Mouse (Mus musculus) stomach, postnatal 0 days (tissue): ENCODE data around the gene Plcd3. TPM values are rescaled to one million over a fixed set of nuclear protein-coding genes. Genes with fewer than 3 reads are reported as not detected.

ENCODE experiments used
- ATAC-seq: fragments of 200-750 bp; cut with Nextera tagmentation; 2 replicates; pipeline ENCODE4 v1.8.0; 2017; ENCODE audit not compliant: low FRiP score, low TSS enrichment
- DNase-seq: peaks from one replicate; pipeline ENCODE4 v3.0.0-alpha.2; 2016; ENCODE audit warnings: low spot score
- H3K27ac ChIP-seq: fragments of 300-500 bp; sonication (generic); replicated peaks from 2 replicates; pipeline ENCODE4 v1.5.1; 2014; ENCODE audit warnings: mild to moderate bottlenecking, control low read depth
- H3K27me3 ChIP-seq: fragments of 300-500 bp; sonication (generic); 2 replicates; pipeline ENCODE4 v1.6.1; 2014; ENCODE audit warnings: low read length; ENCODE audit not compliant: control insufficient read depth, insufficient read depth
- H3K36me3 ChIP-seq: fragments of 300-500 bp; sonication (generic); 2 replicates; pipeline ENCODE4 v1.6.1; 2014; ENCODE audit warnings: low read length, mixed read lengths; ENCODE audit not compliant: control insufficient read depth, insufficient read depth
- H3K4me1 ChIP-seq: fragments of 300-500 bp; sonication (generic); replicated peaks from 2 replicates; pipeline ENCODE4 v1.6.1; 2014; ENCODE audit warnings: antibody characterized with exemption; ENCODE audit not compliant: control insufficient read depth, insufficient read depth
- H3K4me2 ChIP-seq: fragments of 300-500 bp; sonication (generic); replicated peaks from 2 replicates; pipeline ENCODE4 v1.6.1; 2014; ENCODE audit warnings: low read depth, mild to moderate bottlenecking, control low read depth, moderate library complexity
- H3K4me3 ChIP-seq: fragments of 300-500 bp; sonication (generic); 2 replicates; pipeline ENCODE4 v1.5.1; 2014; ENCODE audit warnings: low read depth, low read length, control low read depth
- H3K9ac ChIP-seq: fragments of 300-500 bp; sonication (generic); 2 replicates; pipeline ENCODE4 v1.6.1; 2014; ENCODE audit warnings: mild to moderate bottlenecking, low read length, control low read depth, mixed read lengths
- H3K9me3 ChIP-seq: fragments of 300-500 bp; sonication (generic); 2 replicates; pipeline ENCODE4 v1.6.1; 2016; ENCODE audit warnings: low read length; ENCODE audit not compliant: control insufficient read depth
- CTCF ChIP-seq: IDR thresholded peaks from 2 replicates; pipeline ENCODE4 v1.5.1; 2016; ENCODE audit warnings: antibody characterized with exemption, low read depth, mild to moderate bottlenecking, moderate library complexity
- EP300 ChIP-seq: optimal IDR thresholded peaks from 2 replicates; pipeline ENCODE3; 2016; ENCODE audit warnings: antibody characterized with exemption
- WGBS: fragments of 180-500 bp; shearing (Covaris S2); extraction: QIAGEN DNeasy Blood & Tissue Kit; methylation state at CpG from one replicate; pipeline ENCODE4 v1.1.7; 2014; 5-methylcytosine and 5-hydroxymethylcytosine counted together
- polyA plus RNA-seq: library from polyadenylated mRNA; unstranded; fragments of >200 nt; fragmentation: Nextera tagmentation; extraction: Ambion mirVana; gene quantifications from 2 replicates; pipeline ENCODE4 v1.2.1, GENCODE M21; 2015

The Plcd3 gene
- polyA plus RNA-seq, 1 experiment from 2014 or later: 4.2 TPM

DNA sequence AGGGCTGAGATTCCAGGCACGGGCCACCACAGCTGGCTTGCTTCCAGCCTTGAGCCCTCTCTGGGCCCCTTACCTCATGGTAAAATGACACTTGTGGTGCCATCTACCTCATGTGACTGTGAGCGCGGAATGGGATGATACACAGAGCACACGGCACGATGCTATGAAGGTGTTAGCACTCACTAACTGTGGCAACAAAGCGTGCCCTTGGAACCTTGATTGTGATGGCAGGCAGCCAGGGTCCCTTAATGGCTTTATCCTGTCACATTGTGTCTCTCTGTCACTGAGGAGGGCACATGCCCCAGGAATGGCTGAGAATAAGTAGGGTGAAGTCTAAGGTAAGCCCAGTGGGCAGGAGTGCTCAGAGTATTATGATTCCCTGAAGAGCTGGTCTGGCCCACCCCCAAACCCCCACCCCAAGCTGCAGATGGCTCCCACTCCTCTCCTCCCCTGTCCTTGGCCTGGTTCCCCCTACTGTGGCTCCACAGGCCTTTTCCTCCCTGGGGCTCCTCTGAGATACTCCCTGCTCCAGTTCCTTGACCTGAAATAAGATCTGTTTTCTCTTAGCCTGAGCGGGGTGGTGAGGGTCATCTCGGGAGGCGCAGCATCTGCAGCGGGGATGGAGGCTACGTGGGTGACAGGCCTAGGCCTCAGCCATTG is 2.8 kb downstream of the Plcd3 start:
- Histone ChIP-seq H3K27ac (no peak overlapping the region), H3K36me3 (no peaks in the 10 kb centered on the region), H3K4me3 (no peak overlapping the region), H3K4me1 (peaks cover 5% of the 10 kb centered on the region; the same call in 1 of the 2 replicates), H3K4me2 (no peak overlapping the region), H3K27me3 (no peaks in the 10 kb centered on the region), H3K9me3 (no peaks in the 10 kb centered on the region), H3K9ac (no peak overlapping the region)
- DNase-seq (peak; percentile 15), ATAC-seq (no peak)
- TF ChIP-seq CTCF (no peak), EP300 (no peak)
- WGBS: 83% methylated on average over 11 of the region's 11 CpGs

DNA sequence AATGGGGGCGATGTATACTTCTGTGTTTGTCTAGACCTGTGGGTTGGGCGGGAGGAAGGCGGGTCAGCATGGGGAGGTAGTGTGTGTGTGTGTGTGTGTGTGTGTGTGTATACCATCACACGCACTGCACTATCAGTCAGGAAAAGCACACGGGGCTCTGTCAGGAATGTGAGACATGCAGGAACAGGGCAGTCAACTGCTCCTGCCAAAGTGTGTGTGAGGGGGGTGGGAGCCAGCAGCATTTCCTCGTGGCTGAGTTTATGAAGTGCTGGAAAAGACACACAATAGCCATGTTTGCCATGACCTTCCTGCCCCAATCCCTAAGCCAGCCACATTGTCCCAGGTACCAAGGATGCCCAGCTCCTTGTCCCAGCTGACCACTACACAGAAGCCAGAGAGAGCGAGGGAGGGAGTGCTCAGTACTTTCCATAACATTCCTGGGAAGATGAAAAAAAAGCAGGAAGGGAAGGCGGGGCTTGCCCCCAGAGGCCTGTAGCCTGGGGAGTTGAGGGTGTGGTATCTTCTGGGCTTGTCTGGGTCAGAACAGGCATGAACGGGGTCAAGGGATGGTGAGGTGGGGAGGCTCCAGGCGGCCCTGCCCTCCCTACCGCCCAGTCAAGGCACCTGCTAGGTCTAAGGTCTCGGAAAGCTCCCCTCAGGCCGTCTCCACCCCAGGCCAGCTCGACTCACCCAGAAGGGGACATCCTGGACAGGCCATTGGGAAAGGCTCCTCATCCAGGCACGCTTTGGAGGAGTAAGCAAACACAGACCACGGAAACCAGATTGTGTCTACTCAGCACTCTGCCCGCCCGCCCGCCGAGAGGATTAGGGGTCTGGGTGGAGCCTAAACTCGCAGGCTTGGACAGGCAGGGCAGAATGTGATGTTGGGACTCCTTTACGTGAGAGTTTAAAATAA is 4.2 kb downstream of the Plcd3 start:
- H3K36me3 ChIP-seq: no peaks in the 10 kb centered on the region
- TF ChIP-seq CTCF: no peak
- TF ChIP-seq EP300: no peak
- no peaks in the 10 kb centered on the region for H3K9me3 ChIP-seq
- peak; percentile 52 for DNase-seq
- peak overlapping the region; percentile 41 for H3K4me2 ChIP-seq
- peak overlapping the region; percentile 47 for H3K9ac ChIP-seq
- no peak overlapping the region for H3K4me3 ChIP-seq
- WGBS: 9% methylated on average over 22 of the region's 22 CpGs
- H3K27ac ChIP-seq: peak overlapping the region; percentile 85
- H3K27me3 ChIP-seq: no peaks in the 10 kb centered on the region
- peak; percentile 16; the same call in 1 of the 2 replicates for ATAC-seq
- H3K4me1 ChIP-seq: 0 out of 2 replicates have a peak, but pooled peaks cover 2% of the 10 kb centered on the region

DNA sequence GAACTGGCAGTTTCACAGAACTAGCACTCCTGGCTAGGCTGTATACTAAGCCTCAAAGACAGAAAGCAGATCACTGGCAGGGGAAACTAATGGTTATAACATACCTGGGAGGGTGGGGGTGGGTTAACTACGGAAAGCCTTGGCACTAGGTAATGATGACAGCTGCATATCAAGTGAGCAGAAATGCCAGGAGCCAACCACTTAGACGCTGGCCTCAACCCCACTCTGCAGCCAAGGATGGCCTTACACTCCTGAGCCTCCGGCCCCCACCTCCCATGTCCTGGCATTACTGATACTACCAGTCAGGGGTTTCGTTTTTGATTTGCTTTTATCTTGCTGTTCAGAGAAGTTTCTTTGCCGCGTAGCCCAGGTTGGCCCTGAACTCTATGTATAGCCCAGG is 5.7 kb downstream of the Plcd3 start:
- Histone ChIP-seq H3K4me1 (0 out of 2 replicates have a peak, but pooled peaks cover 2% of the 10 kb centered on the region), H3K36me3 (no peaks in the 10 kb centered on the region), H3K27me3 (no peaks in the 10 kb centered on the region), H3K9ac (no peak overlapping the region), H3K4me3 (no peak overlapping the region), H3K27ac (no peak overlapping the region), H3K4me2 (no peak overlapping the region), H3K9me3 (no peaks in the 10 kb centered on the region)
- no peak for ATAC-seq
- no peak for DNase-seq
- 87% methylated on average over 6 of the region's 6 CpGs for WGBS
- no peak for TF ChIP-seq CTCF
- no peak for TF ChIP-seq EP300

DNA sequence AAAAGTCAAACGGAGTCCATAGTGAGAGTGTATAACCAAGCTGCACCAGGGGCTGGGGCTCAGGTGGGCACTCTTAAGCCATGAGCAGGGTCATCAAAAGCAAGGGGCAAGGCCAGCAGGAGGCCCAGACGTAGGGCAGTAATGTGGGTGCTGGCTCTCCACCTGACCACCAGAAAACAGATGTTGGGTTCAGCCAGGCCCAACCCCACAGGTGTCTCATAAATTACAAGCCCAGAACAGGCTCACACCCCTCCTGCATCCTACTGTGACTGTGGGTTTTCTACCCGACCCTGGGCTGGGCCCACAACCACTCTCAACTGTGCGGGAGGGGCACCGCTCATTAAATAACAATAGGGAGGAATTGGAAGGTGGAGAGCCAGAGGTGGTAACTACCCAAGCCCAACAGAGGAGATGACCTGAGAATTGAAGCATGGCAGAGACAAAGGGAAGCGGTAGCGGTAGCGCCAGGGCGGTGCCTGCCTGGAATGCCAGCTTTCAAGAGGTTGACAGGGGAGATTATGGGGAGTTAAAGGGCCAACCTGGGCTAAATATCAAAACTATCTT is 6.3 kb downstream of the Plcd3 start:
- Histone ChIP-seq H3K9me3 (no peaks in the 10 kb centered on the region), H3K4me3 (no peak overlapping the region), H3K9ac (no peak overlapping the region), H3K27ac (peak overlapping the region; percentile 49), H3K36me3 (no peaks in the 10 kb centered on the region), H3K4me1 (0 out of 2 replicates have a peak, but pooled peaks cover 2% of the 10 kb centered on the region), H3K4me2 (no peak overlapping the region), H3K27me3 (no peaks in the 10 kb centered on the region)
- no peak for DNase-seq
- WGBS: 61% methylated on average over 9 of the region's 9 CpGs
- ATAC-seq: no peak
- TF ChIP-seq CTCF (no peak), EP300 (no peak)

DNA sequence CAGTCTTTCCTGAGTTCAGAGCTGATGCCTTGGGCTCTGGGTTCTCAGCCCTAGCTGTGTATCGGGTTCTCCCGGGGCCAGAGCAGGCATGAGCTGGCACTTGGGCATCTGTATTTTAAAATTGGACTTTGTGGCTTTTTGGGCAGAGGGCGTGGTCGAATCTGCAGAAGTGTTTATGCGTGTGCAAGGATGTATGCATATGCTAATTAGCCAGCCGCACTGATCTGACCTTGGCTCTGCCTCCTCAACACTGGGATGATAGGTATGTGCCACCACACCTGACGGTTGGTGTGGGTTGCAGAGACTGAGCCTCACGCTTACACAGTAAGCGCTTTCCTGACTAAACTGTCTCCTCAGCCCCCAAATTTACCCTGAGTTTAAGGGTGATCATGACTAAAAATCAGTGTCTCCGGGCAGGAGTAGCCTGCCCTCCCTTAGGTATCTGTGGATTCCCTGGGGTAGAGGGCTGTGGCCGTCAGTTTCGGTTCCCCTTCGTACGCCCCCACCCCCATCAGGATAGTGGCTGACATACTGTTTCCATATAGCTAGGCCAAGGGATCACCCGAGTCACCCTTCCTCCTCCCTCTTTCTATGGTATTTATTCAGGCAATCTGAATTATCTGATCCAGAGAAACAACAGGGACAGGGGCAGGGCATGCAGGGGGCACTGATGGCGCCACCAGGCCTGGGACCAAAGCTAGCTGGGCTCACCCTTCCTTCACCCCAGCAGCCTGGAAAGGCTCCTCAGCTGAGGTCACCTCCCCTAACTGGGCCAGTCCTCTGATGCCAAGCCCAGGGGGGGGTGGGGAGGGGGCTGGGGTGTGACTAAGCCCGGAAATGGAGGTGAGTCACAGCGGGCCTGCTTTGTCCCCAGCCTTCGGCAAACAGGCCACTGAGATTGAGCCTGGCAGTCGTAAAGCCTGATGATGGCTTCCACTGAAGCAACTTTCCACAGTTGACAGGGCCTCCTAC is 7.3 kb downstream of the Plcd3 start:
- H3K9ac ChIP-seq: no peak overlapping the region
- DNase-seq (peak; percentile 95), ATAC-seq (peak; percentile 90)
- no peak overlapping the region for H3K4me3 ChIP-seq
- TF ChIP-seq CTCF (no peak), EP300 (no peak)
- H3K27ac ChIP-seq: peak overlapping the region; percentile 49
- no peaks in the 10 kb centered on the region for H3K9me3 ChIP-seq
- H3K27me3 ChIP-seq: no peaks in the 10 kb centered on the region
- 0 out of 2 replicates have a peak, but pooled peaks cover 2% of the 10 kb centered on the region for H3K4me1 ChIP-seq
- H3K36me3 ChIP-seq: no peaks in the 10 kb centered on the region
- 50% methylated on average over 20 of the region's 20 CpGs for WGBS
- H3K4me2 ChIP-seq: no peak overlapping the region
